Mouse (Mus musculus) embryonic fibroblast, embryonic 13.5 days (primary cell): ENCODE measurements at regions not wholly inside any gene's neighbourhood (a gene's known extent, or its start where the extent isn't known, plus 50 kb on each side); places are given as distances from the start of the nearest gene placed in this dataset.

Source experiments
- H3K27ac ChIP-seq: 2 replicates; pipeline ENCODE4 v1.5.1; 2012; ENCODE audit warnings: low read length, control low read depth, inconsistent platforms; ENCODE audit not compliant: insufficient read depth
- H3K4me1 ChIP-seq: 2 replicates; pipeline ENCODE4 v1.6.1; 2011; ENCODE audit warnings: low read length; ENCODE audit not compliant: control insufficient read depth, insufficient read depth
- H3K4me3 ChIP-seq: 2 replicates; pipeline ENCODE4 v1.5.1; 2011; ENCODE audit warnings: mild to moderate bottlenecking, control low read depth, low read length; ENCODE audit not compliant: insufficient read depth
- CTCF ChIP-seq: IDR thresholded peaks from 2 replicates; pipeline ENCODE4 v1.5.1; 2011; ENCODE audit warnings: mild to moderate bottlenecking, control low read depth, low read length, moderate library complexity, borderline replicate concordance; ENCODE audit not compliant: insufficient read depth
- POLR2A ChIP-seq: IDR thresholded peaks from 2 replicates; pipeline ENCODE4 v1.6.1; 2011; ENCODE audit warnings: low read depth, mild to moderate bottlenecking, control low read depth, low read length, moderate library complexity

GRCm38 (mm10) chr16:9077451-9077850, 247.6 kb downstream of the 1810013L24Rik start:
- Histone ChIP-seq H3K4me3 (no peak overlapping the region), H3K4me1 (no peaks in the 10 kb centered on the region), H3K27ac (no peak overlapping the region)
- TF ChIP-seq CTCF (no peak), POLR2A (no peak)

- Histone ChIP-seq H3K4me3 (no peak overlapping the region), H3K27ac (no peak overlapping the region), H3K4me1 (no peaks in the 10 kb centered on the region)
- no peak for TF ChIP-seq POLR2A
- TF ChIP-seq CTCF, result no peak
These were observed 248.6 kb downstream of the 1810013L24Rik start for GRCm38 (mm10) chr16:9078405-9078942.

GRCm38 (mm10) chr16:9083040-9083439, 253.1 kb downstream of the 1810013L24Rik start:
- Histone ChIP-seq H3K27ac (no peak overlapping the region), H3K4me3 (no peak overlapping the region), H3K4me1 (no peaks in the 10 kb centered on the region)
- TF ChIP-seq POLR2A (no peak), CTCF (no peak)

- no peaks in the 10 kb centered on the region for H3K4me1 ChIP-seq
- no peak overlapping the region for H3K4me3 ChIP-seq
- TF ChIP-seq CTCF, result no peak
- no peak for TF ChIP-seq POLR2A
- no peak overlapping the region for H3K27ac ChIP-seq
These were observed 253.8 kb downstream of the 1810013L24Rik start for GRCm38 (mm10) chr16:9083740-9084139.

- H3K4me3 ChIP-seq, result no peak overlapping the region
- no peaks in the 10 kb centered on the region for H3K4me1 ChIP-seq
- no peak overlapping the region for H3K27ac ChIP-seq
- no peak for TF ChIP-seq POLR2A
- no peak for TF ChIP-seq CTCF
These were observed 254.7 kb downstream of the 1810013L24Rik start for GRCm38 (mm10) chr16:9084581-9084980.

- no peak overlapping the region for H3K27ac ChIP-seq
- no peaks in the 10 kb centered on the region for H3K4me1 ChIP-seq
- no peak overlapping the region for H3K4me3 ChIP-seq
- no peak for TF ChIP-seq POLR2A
- TF ChIP-seq CTCF, result no peak
These were observed 255.2 kb downstream of the 1810013L24Rik start for GRCm38 (mm10) chr16:9085133-9085532.

- TF ChIP-seq POLR2A (no peak), CTCF (no peak)
- Histone ChIP-seq H3K4me1 (no peaks in the 10 kb centered on the region), H3K4me3 (no peak overlapping the region), H3K27ac (no peak overlapping the region)
These were observed 256.1 kb downstream of the 1810013L24Rik start for GRCm38 (mm10) chr16:9085977-9086376.

GRCm38 (mm10) chr16:9091790-9092189, 261.9 kb downstream of the 1810013L24Rik start:
- TF ChIP-seq POLR2A (no peak), CTCF (no peak)
- Histone ChIP-seq H3K4me3 (no peak overlapping the region), H3K27ac (peak overlapping the region; percentile 58)

GRCm38 (mm10) chr16:9092191-9092848, 262.4 kb downstream of the 1810013L24Rik start:
- Histone ChIP-seq H3K4me1 (peaks cover 13% of the 10 kb centered on the region), H3K27ac (peak overlapping the region; percentile 87), H3K4me3 (no peak overlapping the region)
- no peak for TF ChIP-seq CTCF
- TF ChIP-seq POLR2A, result no peak

More at GRCm38 (mm10) chr16:9091790-9092189, 261.9 kb downstream of the 1810013L24Rik start:
- peaks cover 13% of the 10 kb centered on the region for H3K4me1 ChIP-seq

GRCm38 (mm10) chr16:9093593-9093992, 263.7 kb downstream of the 1810013L24Rik start:
- Histone ChIP-seq H3K4me3 (no peak overlapping the region), H3K27ac (no peak overlapping the region), H3K4me1 (peaks cover 13% of the 10 kb centered on the region)
- TF ChIP-seq CTCF (no peak), POLR2A (no peak)
